Mouse (Mus musculus) monocyte, adult 2 months (primary cell): ENCODE results near the gene Gm20458.

Experiments
- DNase-seq, 2 experiments: peaks; one replicate each; pipeline ENCODE4 v3.0.0; 2022; ENCODE audit warnings: low spot score in 2 of 2, low read depth in 1 of 2

The Gm20458 gene

GRCm38 (mm10) chr2:164460745-164461551 lies at the start of gene Gm20458:
Gene Gm20458, plus strand, starts transcription at chr2:164460967.
- peak; percentile 88 to 92 for DNase-seq

GRCm38 (mm10) chr2:164414167-164414566 lies 46.6 kb upstream of the Gm20458 start:
- DNase-seq, result no peak

GRCm38 (mm10) chr2:164414581-164414980 lies 46.2 kb upstream of the Gm20458 start:
- DNase-seq, result no peak

- no peak for DNase-seq
Measured at GRCm38 (mm10) chr2:164417198-164417597, 43.6 kb upstream of the Gm20458 start.

- no peak for DNase-seq
Measured at GRCm38 (mm10) chr2:164418308-164418875, 42.4 kb upstream of the Gm20458 start.

- DNase-seq, result no peak
Measured at GRCm38 (mm10) chr2:164419489-164419888, 41.3 kb upstream of the Gm20458 start.

- DNase-seq, result no peak
Measured at GRCm38 (mm10) chr2:164421306-164421705, 39.5 kb upstream of the Gm20458 start.

- no peak for DNase-seq
Measured at GRCm38 (mm10) chr2:164421979-164422378, 38.8 kb upstream of the Gm20458 start.

- no peak for DNase-seq
Measured at GRCm38 (mm10) chr2:164422675-164423393, 37.9 kb upstream of the Gm20458 start.

- DNase-seq, result no peak
Measured at GRCm38 (mm10) chr2:164423464-164423863, 37.3 kb upstream of the Gm20458 start.

- no peak for DNase-seq
Measured at GRCm38 (mm10) chr2:164424406-164424805, 36.4 kb upstream of the Gm20458 start.

GRCm38 (mm10) chr2:164425401-164425800 lies 35.4 kb upstream of the Gm20458 start:
- no peak for DNase-seq

- DNase-seq, result no peak
Measured at GRCm38 (mm10) chr2:164426121-164426520, 34.6 kb upstream of the Gm20458 start.

GRCm38 (mm10) chr2:164426952-164427351 lies 33.8 kb upstream of the Gm20458 start:
- DNase-seq, result no peak

- no peak for DNase-seq
Measured at GRCm38 (mm10) chr2:164428451-164428850, 32.3 kb upstream of the Gm20458 start.

- DNase-seq, result no peak
Measured at GRCm38 (mm10) chr2:164429881-164430615, 30.7 kb upstream of the Gm20458 start.

- no peak for DNase-seq
Measured at GRCm38 (mm10) chr2:164430697-164431096, 30.1 kb upstream of the Gm20458 start.

- DNase-seq, result no peak
Measured at GRCm38 (mm10) chr2:164431676-164432465, 28.9 kb upstream of the Gm20458 start.

GRCm38 (mm10) chr2:164432541-164433191 lies 28.1 kb upstream of the Gm20458 start:
- DNase-seq, result no peak

- DNase-seq, result no peak
Measured at GRCm38 (mm10) chr2:164433278-164433895, 27.4 kb upstream of the Gm20458 start.
